Mouse (Mus musculus) MEL (cell line): ENCODE measurements around the gene Derl2.

Source experiments
- CTCF ChIP-seq, 3 experiments: IDR thresholded peaks in 2 of 3; conservative IDR thresholded peaks in 1 of 3; 2 replicates each; pipeline ENCODE4 v1.5.1; 2011 to 2012; ENCODE audit warnings: low read length in 3 of 3, low read depth in 2 of 3, mild to moderate bottlenecking in 2 of 3, improper control_type of control experiment in 1 of 3, inconsistent platforms in 1 of 3, mixed read lengths in 1 of 3, moderate library complexity in 1 of 3; ENCODE audit not compliant: control insufficient read depth in 1 of 3, insufficient read depth in 1 of 3, poor library complexity in 1 of 3, severe bottlenecking in 1 of 3
- ETS1 ChIP-seq: IDR thresholded peaks from 2 replicates; pipeline ENCODE4 v1.6.1; 2012; ENCODE audit warnings: low read depth, mild to moderate bottlenecking, inconsistent platforms, low read length, improper control_type of control experiment, moderate library complexity
- MAX ChIP-seq: IDR thresholded peaks from 2 replicates; pipeline ENCODE4 v1.6.1; 2011; ENCODE audit warnings: low read length, improper control_type of control experiment
- MEF2A ChIP-seq: IDR thresholded peaks from 2 replicates; pipeline ENCODE4 v1.6.1; 2014; ENCODE audit warnings: low read depth, mild to moderate bottlenecking, inconsistent platforms, low read length, improper control_type of control experiment; ENCODE audit not compliant: poor library complexity, insufficient replicate concordance, severe bottlenecking; ENCODE audit errors: extremely low read depth
- POLR2A ChIP-seq, 2 experiments: IDR thresholded peaks; 2 replicates each; pipeline ENCODE4 v1.6.1; 2011 to 2012; ENCODE audit warnings: low read length in 2 of 2, mild to moderate bottlenecking in 2 of 2, control low read depth in 1 of 2, improper control_type of control experiment in 1 of 2, low read depth in 1 of 2, moderate library complexity in 1 of 2; ENCODE audit not compliant: control insufficient read depth in 1 of 2, insufficient read depth in 1 of 2, poor library complexity in 1 of 2

GRCm38 (mm10) chr11:70969821-70970559 lies 49.7 kb downstream of the Derl2 start, which contains the start of the genes Nup88 and Rpain:
- no peak for TF ChIP-seq CTCF (IDR thresholded peaks at IDR 0.05 in 2 of 3, conservative IDR thresholded peaks at IDR 0.05 in 1 of 3; ENCODE audit: control insufficient read depth in 1 of 3, insufficient read depth in 1 of 3, low read depth in 2 of 3, low read length in 3 of 3, poor library complexity in 1 of 3, severe bottlenecking in 1 of 3)
- peak; percentile 91 to 93 for TF ChIP-seq POLR2A (IDR thresholded peaks at IDR 0.05; ENCODE audit: control insufficient read depth in 1 of 2, insufficient read depth in 1 of 2, low read depth in 1 of 2, low read length in 2 of 2, poor library complexity in 1 of 2)
- TF ChIP-seq MEF2A = no peak
- peak; percentile 37; the same call in 1 of the 2 replicates for TF ChIP-seq MAX
- TF ChIP-seq ETS1 = peak; percentile 3; the same call in 1 of the 2 replicates
